Mouse (Mus musculus) ES-E14 (cell line): Measurements from ENCODE around the gene Bud31. TPM values are rescaled to one million over a fixed set of nuclear protein-coding genes. Genes with fewer than 3 reads are reported as not detected.
"Not testable (repeated sequence)": the region's sequence is repeated elsewhere in the genome, so short reads cannot be mapped to it uniquely, and the experiment has no call there.

Experiments used
- DNase-seq: peaks from one replicate; pipeline ENCODE4 v3.0.0-alpha.2; 2013; ENCODE audit warnings: low read depth, low spot score
- H3K27ac ChIP-seq: 2 replicates; pipeline ENCODE4 v1.5.1; 2012; ENCODE audit warnings: low read depth, mild to moderate bottlenecking, low read length, moderate library complexity, mixed read lengths; ENCODE audit not compliant: poor library complexity, insufficient read depth, severe bottlenecking
- H3K36me3 ChIP-seq: 2 replicates; pipeline ENCODE4 v1.6.1; 2012; ENCODE audit warnings: mild to moderate bottlenecking, low read length, moderate library complexity, mixed read lengths; ENCODE audit not compliant: control insufficient read depth, poor library complexity, insufficient read depth, severe bottlenecking
- H3K4me1 ChIP-seq, 2 experiments: fragments of 150-350 bp in 1 of 2; sonication (generic) in 1 of 2; 2 replicates each; pipeline ENCODE4 v1.6.1; 2012; ENCODE audit warnings: low read length in 2 of 2, mild to moderate bottlenecking in 1 of 2, mixed read lengths in 1 of 2; ENCODE audit not compliant: control insufficient read depth in 2 of 2, insufficient read depth in 2 of 2, poor library complexity in 1 of 2
- H3K4me3 ChIP-seq, 2 experiments: fragments of 150-350 bp in 1 of 2; sonication (generic) in 1 of 2; 2 replicates each; pipeline ENCODE4 v1.5.1; 2012; ENCODE audit warnings: low read length in 2 of 2, low read depth in 1 of 2, mild to moderate bottlenecking in 1 of 2, mixed read lengths in 1 of 2; ENCODE audit not compliant: insufficient read depth in 1 of 2, poor library complexity in 1 of 2, severe bottlenecking in 1 of 2
- H3K9ac ChIP-seq: 2 replicates; pipeline ENCODE4 v1.6.1; 2012; ENCODE audit warnings: low read depth, mild to moderate bottlenecking, low read length, mixed read lengths; ENCODE audit not compliant: poor library complexity, insufficient read depth, severe bottlenecking
- H3K9me3 ChIP-seq: fragments of 150-350 bp; sonication (generic); 2 replicates; pipeline ENCODE4 v1.6.1; 2012; ENCODE audit warnings: low read depth, mild to moderate bottlenecking, low read length; ENCODE audit not compliant: control insufficient read depth, insufficient read depth
- CHD2 ChIP-seq: IDR thresholded peaks from 2 replicates; pipeline ENCODE4 v1.6.1; 2014; ENCODE audit warnings: mild to moderate bottlenecking, low read depth, low read length, inconsistent platforms
- HCFC1 ChIP-seq: IDR thresholded peaks from 2 replicates; pipeline ENCODE4 v1.6.1; 2012; ENCODE audit warnings: low read length, inconsistent platforms, borderline replicate concordance; ENCODE audit not compliant: insufficient read depth
- MAFK ChIP-seq: IDR thresholded peaks from 2 replicates; pipeline ENCODE4 v1.6.1; 2014; ENCODE audit warnings: mild to moderate bottlenecking, low read depth, low read length, inconsistent platforms; ENCODE audit not compliant: insufficient read depth
- ZC3H11A ChIP-seq: IDR thresholded peaks from 2 replicates; pipeline ENCODE4 v1.6.1; 2012; ENCODE audit warnings: low read depth, mild to moderate bottlenecking, inconsistent platforms, low read length, borderline replicate concordance
- ZNF384 ChIP-seq: IDR thresholded peaks from 2 replicates; pipeline ENCODE4 v1.6.1; 2012; ENCODE audit warnings: low read depth, low read length, inconsistent platforms
- in situ Hi-C, 2 experiments: fragments of 600-800 bp; cut with MboI; formaldehyde crosslinking; loops; one replicate each; pipeline ENCODE4 v1.15.1; 2025; ENCODE audit warnings: low sequenced_read_pairs in 2 of 2, inconsistent platforms in 1 of 2; ENCODE audit not compliant: unreplicated experiment in 2 of 2
- total RNA-seq: library from RNA; depleted of rRNA; stranded (reverse); fragments of 300-350 nt; gene quantifications from 2 replicates; pipeline ENCODE4 v1.2.3, GENCODE M21; 2012; rRNA removed

Bud31 gene
- total RNA-seq, result 124 and 168 TPM in 2 replicates

- Histone ChIP-seq H3K36me3 (peaks cover 33% of the 10 kb centered on the region), H3K4me3 (peak within 1 kb of the TSS; percentile 77 to 89), H3K4me1 (peaks cover 0 to 2% of the 10 kb centered on the region in 2 experiments; a peak in 2 of 4 replicates), H3K27ac (peak within 1 kb of the TSS; percentile 96), H3K9me3 (no peaks in the 10 kb centered on the region), H3K9ac (peak within 1 kb of the TSS; percentile 95)
- in situ Hi-C loops, result no loop called here
- TF ChIP-seq ZC3H11A, result no peak
- TF ChIP-seq CHD2, result no peak
- TF ChIP-seq MAFK, result no peak
- TF ChIP-seq HCFC1, result peak; percentile 81
- 0 out of 2 replicates have a peak, but pooled peaks have one; percentile 9 for TF ChIP-seq ZNF384
- DNase-seq, result peak; percentile 79
Measured at GRCm38 (mm10) chr5:145139571-145140519, at the start of gene Bud31, which contains the start of gene Pdap1. Gene Bud31, plus strand, starts transcription at chr5:145140362. Gene Pdap1, minus strand, starts transcription at chr5:145140238.

GRCm38 (mm10) chr5:145096195-145096594 is 44.0 kb upstream of the Bud31 start:
- DNase-seq, result no peak
- TF ChIP-seq ZC3H11A (no peak), MAFK (peak; percentile 56; the same call in 1 of the 2 replicates)
- peaks cover 36% of the 10 kb centered on the region for H3K36me3 ChIP-seq
- no peak overlapping the region for H3K27ac ChIP-seq
- H3K4me3 ChIP-seq, result no peak overlapping the region
- in situ Hi-C loops, result no loop called here
- no peak overlapping the region for H3K9ac ChIP-seq
- no peaks in the 10 kb centered on the region for H3K4me1 ChIP-seq
- H3K9me3 ChIP-seq, result no peaks in the 10 kb centered on the region

GRCm38 (mm10) chr5:145098340-145098821 is 41.8 kb upstream of the Bud31 start:
- TF ChIP-seq HCFC1 (no peak), MAFK (no peak), ZC3H11A (no peak), CHD2 (no peak), ZNF384 (no peak)
- Histone ChIP-seq H3K4me3 (no peak overlapping the region), H3K9ac (no peak overlapping the region), H3K9me3 (no peaks in the 10 kb centered on the region), H3K36me3 (peaks cover 33% of the 10 kb centered on the region), H3K4me1 (no peaks in the 10 kb centered on the region), H3K27ac (no peak overlapping the region)
- DNase-seq, result no peak
- in situ Hi-C loops, result no loop called here

- DNase-seq, result no peak
- Histone ChIP-seq H3K9ac (no peak overlapping the region), H3K27ac (no peak overlapping the region; the same call in 1 of the 2 replicates), H3K4me3 (no peak overlapping the region), H3K36me3 (peaks cover 37% of the 10 kb centered on the region), H3K9me3 (no peaks in the 10 kb centered on the region), H3K4me1 (no peaks in the 10 kb centered on the region)
- in situ Hi-C loops, result no loop called here
- no peak for TF ChIP-seq MAFK
- TF ChIP-seq ZNF384, result no peak
Measured at GRCm38 (mm10) chr5:145100960-145101359, 39.2 kb upstream of the Bud31 start.

GRCm38 (mm10) chr5:145101451-145101850 is 38.7 kb upstream of the Bud31 start:
- H3K9me3 ChIP-seq, H3K9ac ChIP-seq, H3K27ac ChIP-seq, H3K4me3 ChIP-seq, in situ Hi-C loops, DNase-seq, H3K4me1 ChIP-seq: not testable (repeated sequence)
- H3K36me3 ChIP-seq, result peaks cover 38% of the 10 kb centered on the region
